Mouse (Mus musculus) skeletal muscle tissue, postnatal 0 days (tissue): ENCODE data around the gene Cdhr3. TPM values are rescaled to one million over a fixed set of nuclear protein-coding genes. Genes with fewer than 3 reads are reported as not detected.

Experiments
- microRNA-seq, 2 experiments: library from miRNA; unstranded; fragments of <30 nt; microRNA quantifications; one replicate each; pipeline ENCODE4; 2016
- polyA plus RNA-seq: library from polyadenylated mRNA; unstranded; fragments of >200 nt; fragmentation: Nextera tagmentation; extraction: Ambion mirVana; gene quantifications from 2 replicates; pipeline ENCODE4 v1.2.1, GENCODE M21; 2015

The Cdhr3 gene
- polyA plus RNA-seq = 13.3 and 15.2 TPM in 2 replicates

GRCm38 (mm10) chr12:33092775-33093174 is at the start of gene Cdhr3:
Cdhr3 (minus strand) TSS chr12:33092875.

Small RNA genes within 50 kb of the gene (microRNA-seq; reads per million reads assigned to microRNA genes)
- gene Gm22904 = 0 reads per million in 2 experiments

Other genes with a start within 250 kb of the Cdhr3 start
- gene Sypl, start 139.0 kb downstream of the Cdhr3 start, polyA plus RNA-seq = 185 and 197 TPM in 2 replicates
- 8.4 and 9.6 TPM in 2 replicates for gene Atxn7l1, start 54.8 kb upstream of the Cdhr3 start, polyA plus RNA-seq